Comparison of ENCODE assay signal across 9 mouse cellular contexts in the genomic region with DNA sequence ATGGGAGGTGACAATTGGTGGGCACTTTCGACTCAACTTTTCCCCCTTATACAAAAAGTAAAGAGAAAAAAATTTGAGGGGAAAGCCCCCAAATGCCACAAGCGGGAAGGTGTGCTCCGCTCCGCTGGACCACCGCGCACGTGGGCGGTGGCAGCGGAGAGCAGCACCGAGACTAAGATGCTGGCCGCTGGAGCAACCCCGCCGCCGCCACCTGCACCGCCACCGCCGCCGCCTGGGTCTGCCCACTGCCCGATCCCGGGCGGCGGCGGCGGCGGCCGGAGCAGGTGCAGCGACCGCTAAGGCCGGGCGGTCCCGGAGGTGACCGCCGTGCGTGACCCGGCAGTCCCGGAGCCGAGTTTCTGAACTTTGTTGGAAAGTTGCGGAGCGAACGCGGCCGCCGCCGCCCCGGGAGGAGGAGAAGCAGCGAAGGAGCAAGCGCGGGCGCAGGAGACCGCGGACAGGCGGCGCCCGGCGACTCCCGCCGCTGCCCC. TPM values are rescaled to one million over a fixed set of nuclear protein-coding genes. Genes with fewer than 3 reads are reported as not detected.
DNase-seq lines count a peak whose midpoint lies in the region; ATAC-seq and TF ChIP-seq lines count a peak whose summit lies in the region.
"Had no signal": no experiment of that assay in that cellular context is flagged by ENCODE, and none has a peak within 500 bp of the region (broad histone marks: within the 10 kb centered on the region; RNA-seq: fewer than 3 reads in every experiment).

Gene Barhl2 (minus strand): TSS at position 181 of the 491 bp plus-strand sequence.

- H3K4me1 ChIP-seq in heart, embryonic 13.5 days: peaks cover 32% of the 10 kb centered on the region
- peaks cover 8% of the 10 kb centered on the region for H3K4me1 ChIP-seq in liver, embryonic 13.5 days (replicated peaks)

- H3K27me3 ChIP-seq in heart, embryonic 13.5 days (replicated peaks): peaks cover 97% of the 10 kb centered on the region
- peaks cover 98% of the 10 kb centered on the region for H3K27me3 ChIP-seq in liver, embryonic 13.5 days

- intact Hi-C loops in left cerebral cortex, adult 2 months (cut with DNase I): no loop called here

- peak; percentile 30 for DNase-seq in thymus, postnatal 4 days
- no peak for DNase-seq in thymus, postnatal 14 days
- DNase-seq in liver, embryonic 13.5 days: no peak
- DNase-seq in testis, postnatal 14 days (ENCODE audit: low spot score): peak; percentile 14
- no peak for DNase-seq in natural killer cell, adult 2 months (ENCODE audit: low spot score in 2 of 2)
- DNase-seq in left cerebral cortex, adult 2 months (ENCODE audit: extremely low spot score in 1 of 2, low spot score in 2 of 2): no peak

- TF ChIP-seq CTCF in left cerebral cortex, adult 2 months (IDR thresholded peaks at IDR 0.05): no peak

- H3K36me3 ChIP-seq in heart, embryonic 13.5 days: no peaks in the 10 kb centered on the region
- H3K36me3 ChIP-seq in liver, embryonic 13.5 days: no peaks in the 10 kb centered on the region

- H3K9me3 ChIP-seq in heart, embryonic 13.5 days: no peaks in the 10 kb centered on the region
- H3K9me3 ChIP-seq in liver, embryonic 13.5 days (replicated peaks): no peaks in the 10 kb centered on the region

- peak within 1 kb of the TSS; percentile 15; the same call in 1 of the 2 replicates for H3K9ac ChIP-seq in heart, embryonic 13.5 days
- no peak within 1 kb of the TSS for H3K9ac ChIP-seq in liver, embryonic 13.5 days

- under 1% methylated on average over 51 of the region's 57 CpGs for whole genome bisulfite sequencing in heart, embryonic 13.5 days
- WGBS in liver, embryonic 13.5 days (ENCODE audit: insufficient replicate concordance): 1% methylated on average over 31 of the region's 57 CpGs

- ATAC-seq in heart, embryonic 13.5 days (ENCODE audit: extremely low read depth, insufficient number of reproducible peaks, low FRiP score, low TSS enrichment): no peak
- ATAC-seq in liver, embryonic 13.5 days (ENCODE audit: low read depth): no peak
- ATAC-seq in megakaryocyte progenitor cell, adult 5-6 weeks (replicated peaks; ENCODE audit: poor library complexity): no peak

- peak within 1 kb of the TSS; percentile 59 for H3K4me3 ChIP-seq in heart, embryonic 13.5 days
- peak within 1 kb of the TSS; percentile 48 for H3K4me3 ChIP-seq in liver, embryonic 13.5 days (replicated peaks)
- no peak within 1 kb of the TSS for H3K4me3 ChIP-seq in left cerebral cortex, adult 2 months
- H3K4me3 ChIP-seq: layer of hippocampus, adult 2 months had no signal

- H3K27ac ChIP-seq in heart, embryonic 13.5 days (replicated peaks): no peak within 1 kb of the TSS
- no peak within 1 kb of the TSS for H3K27ac ChIP-seq in liver, embryonic 13.5 days
- H3K27ac ChIP-seq in left cerebral cortex, adult 2 months: no peak within 1 kb of the TSS
- H3K27ac ChIP-seq: layer of hippocampus, adult 2 months had no signal

- peak within 1 kb of the TSS; percentile 88 for H3K4me2 ChIP-seq in heart, embryonic 13.5 days
- H3K4me2 ChIP-seq in liver, embryonic 13.5 days: peak within 1 kb of the TSS; percentile 63

RNA-seq across cellular contexts. Expression of gene Barhl2, which starts in this region (rescaled TPM):
- not detected in 2 replicates for polyA plus RNA-seq in heart, embryonic 13.5 days (2015; fragmentation: Nextera tagmentation; extraction: Ambion mirVana)
- polyA plus RNA-seq in liver, embryonic 13.5 days (2015; fragmentation: Nextera tagmentation; extraction: Ambion mirVana): not detected in 2 replicates
- total RNA-seq in left cerebral cortex, adult 2 months (2021): under 1 TPM; 0.82 to 0.95 TPM
- not detected in 2 replicates for total RNA-seq in megakaryocyte progenitor cell, adult 5-6 weeks (2015)
- not detected in 2 replicates for total RNA-seq in megakaryocyte progenitor cell, adult 5-6 weeks (2017)
- total RNA-seq: layer of hippocampus, adult 2 months had no signal

Comparison
In these comparisons a context has a peak if more than half of its experiments do, and no peak if none do; other contexts are left out.
1. DNase-seq: peak in thymus, postnatal 4 days (single experiment) and testis, postnatal 14 days (single experiment); none in thymus, postnatal 14 days (single experiment), liver, embryonic 13.5 days (single experiment), natural killer cell, adult 2 months (0 of 2) and left cerebral cortex, adult 2 months (0 of 2).